Mouse (Mus musculus) lung, postnatal 4 days (tissue): Measurements from ENCODE around the gene Sox1.

ENCODE experiments used
- DNase-seq, 2 experiments: peaks; one replicate each; pipeline ENCODE4 v3.0.0; 2021

Gene Sox1

GRCm38 (mm10) chr8:12389801-12390639, 5.1 kb upstream of the Sox1 start:
- DNase-seq: no peak

- no peak for DNase-seq
Measured at GRCm38 (mm10) chr8:12390640-12391365, 4.3 kb upstream of the Sox1 start.

GRCm38 (mm10) chr8:12391366-12392250, 3.5 kb upstream of the Sox1 start:
- DNase-seq: no peak

- no peak for DNase-seq
Measured at GRCm38 (mm10) chr8:12392801-12393200, 2.3 kb upstream of the Sox1 start.

- DNase-seq: no peak
Measured at GRCm38 (mm10) chr8:12394385-12395000, 602 bp upstream of the Sox1 start.

GRCm38 (mm10) chr8:12396501-12397345, 1.6 kb downstream of the Sox1 start:
- no peak for DNase-seq

GRCm38 (mm10) chr8:12397346-12397925, 2.3 kb downstream of the Sox1 start:
- no peak for DNase-seq

GRCm38 (mm10) chr8:12398011-12398945, 3.2 kb downstream of the Sox1 start:
- DNase-seq: no peak

- DNase-seq: no peak
Measured at GRCm38 (mm10) chr8:12399421-12400205, 4.5 kb downstream of the Sox1 start.

- no peak for DNase-seq
Measured at GRCm38 (mm10) chr8:12400611-12401390, 5.7 kb downstream of the Sox1 start.

- no peak for DNase-seq
Measured at GRCm38 (mm10) chr8:12401391-12402270, 6.5 kb downstream of the Sox1 start.

GRCm38 (mm10) chr8:12402709-12403108, 7.6 kb downstream of the Sox1 start:
- DNase-seq: no peak

- DNase-seq: no peak
Measured at GRCm38 (mm10) chr8:12408020-12408419, 12.9 kb downstream of the Sox1 start.

- no peak for DNase-seq
Measured at GRCm38 (mm10) chr8:12409976-12410375, 14.9 kb downstream of the Sox1 start.

- no peak for DNase-seq
Measured at GRCm38 (mm10) chr8:12417056-12417455, 22.0 kb downstream of the Sox1 start.

- DNase-seq: no peak
Measured at GRCm38 (mm10) chr8:12420537-12420936, 25.4 kb downstream of the Sox1 start.

GRCm38 (mm10) chr8:12425906-12426305, 30.8 kb downstream of the Sox1 start:
- DNase-seq: no peak
